Mouse (Mus musculus) intestine, embryonic 15.5 days (tissue): ENCODE results near the gene Rbfox2. TPM values are rescaled to one million over a fixed set of nuclear protein-coding genes. Genes with fewer than 3 reads are reported as not detected.
A peak's percentile ranks its signal among the peaks of the same experiment; 100 is the strongest.

Experiments used
- ATAC-seq: fragments of 200-750 bp; cut with Nextera tagmentation; 2 replicates; pipeline ENCODE4 v1.8.0; 2017; ENCODE audit warnings: moderate TSS enrichment, moderate library complexity
- H3K27ac ChIP-seq: fragments of 300-500 bp; sonication (generic); 2 replicates; pipeline ENCODE4 v1.5.1; 2015; ENCODE audit warnings: mild to moderate bottlenecking, inconsistent platforms
- H3K27me3 ChIP-seq: fragments of 300-500 bp; sonication (generic); replicated peaks from 2 replicates; pipeline ENCODE4 v1.6.1; 2015; ENCODE audit warnings: inconsistent platforms
- H3K36me3 ChIP-seq: fragments of 300-500 bp; sonication (generic); 2 replicates; pipeline ENCODE4 v1.6.1; 2015; ENCODE audit warnings: inconsistent platforms
- H3K4me1 ChIP-seq: fragments of 300-500 bp; sonication (generic); replicated peaks from 2 replicates; pipeline ENCODE4 v1.6.1; 2015; ENCODE audit warnings: inconsistent platforms
- H3K4me2 ChIP-seq: fragments of 300-500 bp; sonication (generic); replicated peaks from 2 replicates; pipeline ENCODE4 v1.6.1; 2015; ENCODE audit warnings: mild to moderate bottlenecking, inconsistent platforms
- H3K4me3 ChIP-seq: fragments of 300-500 bp; sonication (generic); replicated peaks from 2 replicates; pipeline ENCODE4 v1.5.1; 2015; ENCODE audit warnings: inconsistent platforms
- H3K9ac ChIP-seq: fragments of 300-500 bp; sonication (generic); 2 replicates; pipeline ENCODE4 v1.6.1; 2015; ENCODE audit warnings: inconsistent platforms
- H3K9me3 ChIP-seq: fragments of 300-500 bp; sonication (generic); 2 replicates; pipeline ENCODE4 v1.6.1; 2016; ENCODE audit warnings: inconsistent platforms
- WGBS: fragments of 180-500 bp; shearing (Covaris S2); methylation state at CpG from one replicate; pipeline ENCODE4 v1.1.7; 2015; 5-methylcytosine and 5-hydroxymethylcytosine counted together
- polyA plus RNA-seq: library from polyadenylated mRNA; unstranded; fragments of >200 nt; fragmentation: Nextera tagmentation; extraction: Ambion mirVana; gene quantifications from 2 replicates; pipeline ENCODE4 v1.2.1, GENCODE M21; 2015

Gene Rbfox2
- polyA plus RNA-seq, 1 experiment from 2014 or later = 44.8 TPM

- Histone ChIP-seq H3K4me1 (peaks cover 21% of the 10 kb centered on the region), H3K9ac (no peak overlapping the region), H3K9me3 (no peaks in the 10 kb centered on the region), H3K36me3 (no peaks in the 10 kb centered on the region), H3K4me2 (no peak overlapping the region), H3K27me3 (no peaks in the 10 kb centered on the region), H3K4me3 (no peak overlapping the region), H3K27ac (0 out of 2 replicates have a peak overlapping the region, but pooled peaks have one; percentile 19)
- peak; percentile 65 for ATAC-seq
- 82% methylated on average over 2 of the region's 2 CpGs for WGBS
Observed at GRCm38 (mm10) chr15:77262782-77263181, 44.0 kb downstream of the Rbfox2 start.

- ATAC-seq = peak; percentile 14; the same call in 1 of the 2 replicates
- peak overlapping the region; percentile 48; the same call in 1 of the 2 replicates for H3K27ac ChIP-seq
- no peak overlapping the region for H3K4me3 ChIP-seq
- no peak overlapping the region for H3K4me2 ChIP-seq
- 21% methylated on average over 6 of the region's 6 CpGs for WGBS
- H3K4me1 ChIP-seq = peaks cover 29% of the 10 kb centered on the region
- no peaks in the 10 kb centered on the region for H3K9me3 ChIP-seq
- H3K9ac ChIP-seq = no peak overlapping the region
- H3K27me3 ChIP-seq = no peaks in the 10 kb centered on the region
- H3K36me3 ChIP-seq = no peaks in the 10 kb centered on the region
Observed at GRCm38 (mm10) chr15:77257437-77258229, 49.2 kb downstream of the Rbfox2 start.

GRCm38 (mm10) chr15:77256782-77257181, 50.0 kb downstream of the Rbfox2 start:
- Histone ChIP-seq H3K27me3 (no peaks in the 10 kb centered on the region), H3K36me3 (no peaks in the 10 kb centered on the region), H3K4me3 (no peak overlapping the region), H3K4me2 (no peak overlapping the region), H3K27ac (no peak overlapping the region), H3K9me3 (no peaks in the 10 kb centered on the region), H3K4me1 (peaks cover 29% of the 10 kb centered on the region), H3K9ac (no peak overlapping the region)
- 86% methylated on average over 4 of the region's 4 CpGs for WGBS
- no peak for ATAC-seq

GRCm38 (mm10) chr15:77254636-77255035, 52.2 kb downstream of the Rbfox2 start:
- ATAC-seq = peak; percentile 89

GRCm38 (mm10) chr15:77254128-77254527, 52.7 kb downstream of the Rbfox2 start:
- Histone ChIP-seq H3K27ac (peak overlapping the region; percentile 46; the same call in 1 of the 2 replicates), H3K9me3 (no peaks in the 10 kb centered on the region), H3K9ac (no peak overlapping the region), H3K4me2 (no peak overlapping the region), H3K27me3 (no peaks in the 10 kb centered on the region), H3K36me3 (no peaks in the 10 kb centered on the region), H3K4me3 (no peak overlapping the region), H3K4me1 (peaks cover 32% of the 10 kb centered on the region)
- 31% methylated on average over 2 of the region's 2 CpGs for WGBS
- peak; percentile 61 for ATAC-seq

More at GRCm38 (mm10) chr15:77254636-77255035, 52.2 kb downstream of the Rbfox2 start:
- Histone ChIP-seq H3K9me3 (no peaks in the 10 kb centered on the region), H3K9ac (no peak overlapping the region), H3K27me3 (no peaks in the 10 kb centered on the region), H3K4me3 (no peak overlapping the region), H3K27ac (peak overlapping the region; percentile 77), H3K36me3 (no peaks in the 10 kb centered on the region), H3K4me2 (peak overlapping the region; percentile 33; the same call in 1 of the 2 replicates), H3K4me1 (peaks cover 32% of the 10 kb centered on the region)
- WGBS = 19% methylated on average over 1 of the region's 1 CpGs

- no peak overlapping the region for H3K4me2 ChIP-seq
- H3K36me3 ChIP-seq = no peaks in the 10 kb centered on the region
- H3K4me3 ChIP-seq = no peak overlapping the region
- no peak overlapping the region for H3K27ac ChIP-seq
- H3K9me3 ChIP-seq = no peaks in the 10 kb centered on the region
- peaks cover 20% of the 10 kb centered on the region for H3K4me1 ChIP-seq
- no peak overlapping the region for H3K9ac ChIP-seq
- WGBS = 87% methylated on average over 3 of the region's 3 CpGs
- no peak for ATAC-seq
- H3K27me3 ChIP-seq = no peaks in the 10 kb centered on the region
Observed at GRCm38 (mm10) chr15:77251706-77252105, 55.1 kb downstream of the Rbfox2 start.

GRCm38 (mm10) chr15:77250806-77251205, 56.0 kb downstream of the Rbfox2 start:
- no peak for ATAC-seq
- Histone ChIP-seq H3K9ac (no peak overlapping the region), H3K4me1 (peaks cover 25% of the 10 kb centered on the region), H3K4me3 (no peak overlapping the region), H3K27ac (no peak overlapping the region), H3K9me3 (no peaks in the 10 kb centered on the region), H3K4me2 (no peak overlapping the region), H3K36me3 (no peaks in the 10 kb centered on the region), H3K27me3 (no peaks in the 10 kb centered on the region)
- WGBS = 84% methylated on average over 2 of the region's 2 CpGs

GRCm38 (mm10) chr15:77249421-77249820, 57.4 kb downstream of the Rbfox2 start:
- no peak for ATAC-seq
- Histone ChIP-seq H3K36me3 (no peaks in the 10 kb centered on the region), H3K9ac (no peak overlapping the region), H3K27ac (no peak overlapping the region), H3K4me2 (no peak overlapping the region), H3K27me3 (no peaks in the 10 kb centered on the region), H3K9me3 (no peaks in the 10 kb centered on the region), H3K4me1 (peaks cover 24% of the 10 kb centered on the region), H3K4me3 (no peak overlapping the region)
- 85% methylated on average over 5 of the region's 5 CpGs for WGBS

- no peak overlapping the region for H3K4me3 ChIP-seq
- no peaks in the 10 kb centered on the region for H3K9me3 ChIP-seq
- no peaks in the 10 kb centered on the region for H3K27me3 ChIP-seq
- no peak overlapping the region for H3K9ac ChIP-seq
- H3K4me2 ChIP-seq = peak overlapping the region; percentile 11
- WGBS = 19% methylated on average over 11 of the region's 11 CpGs
- H3K4me1 ChIP-seq = peaks cover 15% of the 10 kb centered on the region
- H3K27ac ChIP-seq = peak overlapping the region; percentile 44; the same call in 1 of the 2 replicates
- ATAC-seq = peak; percentile 73; the same call in 1 of the 2 replicates
- H3K36me3 ChIP-seq = no peaks in the 10 kb centered on the region
Observed at GRCm38 (mm10) chr15:77245418-77246365, 61.1 kb downstream of the Rbfox2 start.

GRCm38 (mm10) chr15:77244634-77245033, 62.2 kb downstream of the Rbfox2 start:
- 68% methylated on average over 5 of the region's 5 CpGs for WGBS
- ATAC-seq = no peak
- no peak overlapping the region for H3K4me2 ChIP-seq
- no peak overlapping the region for H3K9ac ChIP-seq
- H3K27ac ChIP-seq = no peak overlapping the region
- H3K4me3 ChIP-seq = no peak overlapping the region
- no peaks in the 10 kb centered on the region for H3K36me3 ChIP-seq
- no peaks in the 10 kb centered on the region for H3K27me3 ChIP-seq
- no peaks in the 10 kb centered on the region for H3K9me3 ChIP-seq
- H3K4me1 ChIP-seq = peaks cover 12% of the 10 kb centered on the region

- ATAC-seq = no peak
- no peaks in the 10 kb centered on the region for H3K27me3 ChIP-seq
- no peak overlapping the region for H3K4me2 ChIP-seq
- H3K36me3 ChIP-seq = no peaks in the 10 kb centered on the region
- no peak overlapping the region for H3K4me3 ChIP-seq
- no peaks in the 10 kb centered on the region for H3K9me3 ChIP-seq
- H3K4me1 ChIP-seq = peaks cover 12% of the 10 kb centered on the region
- no peak overlapping the region for H3K27ac ChIP-seq
- H3K9ac ChIP-seq = no peak overlapping the region
- 86% methylated on average over 5 of the region's 5 CpGs for WGBS
Observed at GRCm38 (mm10) chr15:77243876-77244560, 62.8 kb downstream of the Rbfox2 start.

GRCm38 (mm10) chr15:77240607-77241006, 66.2 kb downstream of the Rbfox2 start:
- H3K4me1 ChIP-seq = peaks cover 17% of the 10 kb centered on the region
- no peak overlapping the region for H3K9ac ChIP-seq
- H3K27me3 ChIP-seq = no peaks in the 10 kb centered on the region
- H3K9me3 ChIP-seq = no peaks in the 10 kb centered on the region
- no peaks in the 10 kb centered on the region for H3K36me3 ChIP-seq
- H3K27ac ChIP-seq = no peak overlapping the region
- H3K4me2 ChIP-seq = no peak overlapping the region
- H3K4me3 ChIP-seq = no peak overlapping the region
- ATAC-seq = no peak
- 76% methylated on average over 4 of the region's 4 CpGs for WGBS
